Mouse (Mus musculus): ENCODE measurements at regions not wholly inside any gene's neighbourhood (a gene's known extent, or its start where the extent isn't known, plus 50 kb on each side); places are given as distances from the start of the nearest gene placed in this dataset.

GRCm38 (mm10) chr10:55767571-55767970, 339.1 kb upstream of the Msl3l2 start:
- DNase-seq (ENCODE audit: low spot score) = peak; percentile 72

- no peak for DNase-seq (ENCODE audit: low spot score)
Observed at GRCm38 (mm10) chr10:55769642-55770041, 337.1 kb upstream of the Msl3l2 start.

- DNase-seq (ENCODE audit: low spot score) = no peak
Observed at GRCm38 (mm10) chr10:55782674-55783469, 323.8 kb upstream of the Msl3l2 start.

GRCm38 (mm10) chr10:55813966-55814365, 292.8 kb upstream of the Msl3l2 start:
- peak; percentile 42 for DNase-seq (ENCODE audit: low spot score)

- no peak for DNase-seq (ENCODE audit: low spot score)
Observed at GRCm38 (mm10) chr10:55851361-55851760, 255.4 kb upstream of the Msl3l2 start.

GRCm38 (mm10) chr10:55892606-55893005, 214.1 kb upstream of the Msl3l2 start:
- DNase-seq (ENCODE audit: low spot score) = no peak

- no peak for DNase-seq (ENCODE audit: low spot score)
Observed at GRCm38 (mm10) chr10:55929100-55929499, 177.6 kb upstream of the Msl3l2 start.

GRCm38 (mm10) chr10:55933993-55934392, 172.7 kb upstream of the Msl3l2 start:
- DNase-seq (ENCODE audit: low spot score) = no peak

GRCm38 (mm10) chr10:55935447-55935846, 171.3 kb upstream of the Msl3l2 start:
- no peak for DNase-seq (ENCODE audit: low spot score)

- no peak for DNase-seq (ENCODE audit: low spot score)
Observed at GRCm38 (mm10) chr10:55962627-55963203, 144.0 kb upstream of the Msl3l2 start.

All from testis, postnatal 10 days (tissue).